Mouse (Mus musculus): Measurements from ENCODE around the gene Trmu.

Trmu gene

DNA sequence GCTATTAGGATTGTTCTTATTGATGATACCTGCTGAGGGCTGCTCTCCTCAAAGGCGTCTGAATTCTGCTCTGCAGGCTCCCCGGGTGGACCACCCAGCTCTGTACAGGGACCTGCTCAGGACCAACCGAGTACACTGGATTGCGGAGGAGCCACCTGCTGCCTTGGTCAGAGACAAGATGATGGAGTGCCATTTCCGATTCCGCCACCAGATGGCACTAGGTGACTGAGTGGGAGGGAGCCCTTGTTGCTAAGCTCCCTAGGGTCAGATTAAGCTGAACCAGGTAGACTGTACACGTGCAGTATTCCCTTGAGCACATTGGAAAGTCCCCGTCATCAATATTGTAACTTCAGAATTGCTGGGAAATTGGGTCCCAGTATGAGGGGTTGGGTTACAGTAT, 17.2 kb downstream of the Trmu start:
- in situ Hi-C loops (cut with MboI, MseI): no loop called here

DNA sequence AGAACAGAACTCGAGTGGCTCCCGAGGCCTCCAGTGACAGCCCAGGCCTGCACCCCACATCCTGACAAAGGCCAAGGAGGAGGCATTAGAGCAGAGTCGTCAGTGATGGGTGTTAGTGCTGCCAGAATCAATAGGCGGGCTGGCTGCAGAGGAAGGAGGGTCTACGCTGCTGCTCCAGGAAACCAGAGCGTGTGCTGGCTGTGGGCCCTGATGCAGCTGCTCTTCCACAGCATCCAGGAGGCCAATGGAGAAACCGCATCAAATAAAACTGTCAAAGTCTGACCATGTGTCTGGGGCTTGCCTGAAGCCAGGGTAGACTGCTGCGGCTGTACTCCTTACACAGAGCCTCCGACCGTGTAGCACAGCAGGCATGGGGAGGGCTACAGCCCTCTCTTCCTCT, 18.0 kb downstream of the Trmu start:
- in situ Hi-C loops (cut with MboI, MseI): no loop called here

DNA sequence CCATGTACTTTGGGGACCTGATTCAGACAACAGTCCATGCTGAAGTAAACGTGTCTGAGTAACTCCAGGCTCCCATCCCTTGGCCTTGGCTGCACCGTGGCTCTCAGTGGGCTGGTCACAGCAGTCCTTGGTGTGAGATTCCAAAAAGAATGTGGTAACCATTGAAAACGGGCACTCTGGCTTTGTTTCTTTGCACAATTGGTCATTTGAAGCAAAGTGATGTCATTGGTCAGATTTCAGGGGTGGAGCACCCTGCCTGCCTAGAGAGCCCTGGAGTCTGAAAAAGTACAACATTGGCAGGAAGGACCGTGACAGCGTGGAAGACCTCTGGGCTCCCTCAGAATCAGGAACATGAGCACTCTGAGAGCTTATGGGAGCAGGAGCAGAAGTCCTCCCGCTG, 20.3 kb downstream of the Trmu start:
- in situ Hi-C loops (cut with MboI, MseI): no loop called here

DNA sequence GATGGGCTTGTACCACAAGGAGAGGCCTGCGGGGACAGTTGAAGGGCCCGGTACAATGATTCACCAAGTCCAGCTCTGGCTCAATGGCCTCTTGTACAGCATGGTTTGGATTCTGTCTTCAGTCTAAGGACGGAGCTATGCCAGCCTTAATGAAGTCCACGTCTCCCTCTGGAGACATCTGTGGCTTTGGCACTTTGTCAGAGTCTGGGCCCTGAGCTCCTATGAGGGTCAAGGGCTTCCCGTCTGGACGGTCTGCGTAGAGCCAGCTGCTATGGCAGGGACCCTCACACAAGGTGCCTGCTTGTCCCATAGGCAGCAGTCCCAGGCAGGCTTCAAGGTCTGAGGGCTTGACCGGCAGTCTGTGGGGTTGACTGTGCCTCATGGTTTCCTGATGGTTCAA, 21.2 kb downstream of the Trmu start:
- in situ Hi-C loops (cut with MboI, MseI): no loop called here

DNA sequence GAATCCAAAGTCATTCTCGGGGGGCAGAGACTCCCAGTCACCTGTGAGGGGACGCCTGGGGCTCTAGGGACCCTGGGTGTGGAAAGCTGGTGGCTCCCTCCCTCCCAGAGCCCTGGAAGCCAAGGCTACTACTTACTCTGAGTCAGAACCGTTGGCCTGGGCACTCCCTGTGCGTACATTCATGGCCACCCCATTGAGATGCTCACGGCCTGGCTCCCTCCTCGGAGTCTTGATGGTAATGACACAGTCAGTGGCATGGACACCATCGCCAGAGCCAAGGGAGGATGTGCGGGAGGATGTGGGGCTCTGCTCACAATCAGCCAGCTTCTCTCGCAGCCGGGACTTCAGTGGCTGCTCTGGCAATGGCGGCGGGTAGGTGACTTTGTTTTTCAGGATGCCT, 21.7 kb downstream of the Trmu start:
- in situ Hi-C loops (cut with MboI, MseI): no loop called here

DNA sequence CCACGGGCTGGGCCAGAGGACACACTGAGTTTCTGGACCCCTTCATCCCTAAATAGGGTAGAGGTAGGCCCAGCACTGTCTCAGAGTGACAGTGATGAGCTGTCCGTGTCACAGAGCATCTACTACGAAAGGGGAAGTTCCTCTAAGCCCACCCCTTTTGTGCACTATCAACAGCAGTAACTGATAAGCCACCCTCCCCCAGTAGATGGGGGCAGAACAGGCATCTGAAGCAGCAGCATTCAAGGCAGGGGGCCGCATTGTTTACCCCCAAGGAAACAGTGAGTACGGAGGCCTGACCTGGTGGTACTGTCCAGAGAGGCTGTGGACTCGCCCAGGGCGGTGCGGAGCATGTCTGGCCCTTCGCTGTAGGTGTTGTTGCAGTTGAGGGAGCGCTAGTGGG, 23.4 kb downstream of the Trmu start:
- in situ Hi-C loops (cut with MboI, MseI): no loop called here

DNA sequence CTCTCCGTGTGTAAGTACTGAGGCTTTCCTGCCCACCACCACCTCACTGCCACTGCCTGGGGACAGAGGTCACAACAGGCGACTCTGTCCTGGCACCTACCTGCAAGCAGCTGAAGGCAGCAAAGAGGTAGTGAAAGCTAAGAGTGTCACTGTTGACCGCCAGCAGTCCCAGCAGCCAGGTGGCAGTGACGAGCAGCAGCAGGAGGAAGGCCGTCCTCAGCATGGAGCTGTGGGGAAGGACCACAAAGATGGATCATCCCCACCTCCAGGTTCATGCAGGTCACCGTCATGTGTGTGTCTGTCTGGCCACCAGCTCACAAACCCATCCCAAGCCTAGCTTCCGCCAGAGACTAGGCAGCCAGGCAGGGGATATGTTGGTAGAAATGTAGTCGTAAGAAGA, 24.7 kb downstream of the Trmu start:
- in situ Hi-C loops (cut with MboI, MseI): no loop called here

DNA sequence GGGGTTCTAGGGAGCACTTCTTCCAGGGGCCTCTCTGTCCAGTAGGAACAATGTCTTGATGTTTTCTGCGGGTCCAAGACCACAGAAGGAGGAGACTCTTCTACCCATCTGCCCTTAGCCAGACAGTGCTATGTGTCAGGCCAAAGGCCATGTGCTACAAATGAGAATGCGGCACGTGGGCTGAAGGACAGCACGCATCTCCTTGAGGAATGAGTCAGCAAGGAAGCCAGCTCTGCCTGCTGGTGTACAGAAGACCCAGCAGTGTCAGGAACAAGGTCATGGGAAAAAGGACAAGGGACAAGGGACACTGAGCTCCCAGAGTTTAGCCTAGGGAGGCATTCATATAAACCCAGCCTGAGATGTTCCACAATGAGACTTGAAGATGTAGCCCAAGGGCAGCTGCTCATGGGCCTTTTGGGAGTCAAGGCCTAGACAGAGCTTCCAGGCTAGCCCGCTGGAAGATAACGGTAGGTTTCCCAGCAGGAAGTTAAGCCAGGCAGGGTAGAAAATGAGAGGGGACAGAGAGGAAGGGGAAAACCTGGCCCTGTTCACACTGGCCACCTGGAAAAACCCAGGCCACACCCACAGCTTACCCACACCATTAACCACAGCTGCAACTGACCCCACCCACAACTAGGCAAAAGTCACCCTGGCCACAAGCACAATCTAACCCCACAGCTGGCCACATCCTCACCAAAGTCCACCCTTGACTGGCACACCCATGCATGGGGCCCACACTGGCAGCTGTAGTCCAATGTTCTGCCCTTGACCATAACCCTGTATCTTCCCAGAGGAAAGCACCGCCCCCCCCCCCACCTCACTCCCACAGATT, 29.8 kb downstream of the Trmu start:
- in situ Hi-C loops (cut with MboI, MseI): no loop called here

DNA sequence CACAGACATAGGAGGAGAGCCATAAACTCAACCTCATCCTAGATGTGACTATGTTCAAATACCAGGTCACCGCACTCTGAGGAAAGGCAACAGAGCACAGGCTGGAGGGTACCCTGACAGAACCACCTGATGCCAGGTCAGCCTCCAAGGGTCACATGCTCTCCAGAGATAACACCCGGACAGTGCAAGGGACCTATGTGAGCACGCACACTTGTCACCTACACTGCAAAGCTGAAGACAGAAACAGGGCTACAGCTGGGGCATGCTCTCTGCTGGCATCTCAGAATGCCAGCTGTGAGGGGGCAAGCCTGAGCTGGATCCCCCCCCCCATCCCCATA, 30.3 kb downstream of the Trmu start:
- in situ Hi-C loops (cut with MboI, MseI): no loop called here

DNA sequence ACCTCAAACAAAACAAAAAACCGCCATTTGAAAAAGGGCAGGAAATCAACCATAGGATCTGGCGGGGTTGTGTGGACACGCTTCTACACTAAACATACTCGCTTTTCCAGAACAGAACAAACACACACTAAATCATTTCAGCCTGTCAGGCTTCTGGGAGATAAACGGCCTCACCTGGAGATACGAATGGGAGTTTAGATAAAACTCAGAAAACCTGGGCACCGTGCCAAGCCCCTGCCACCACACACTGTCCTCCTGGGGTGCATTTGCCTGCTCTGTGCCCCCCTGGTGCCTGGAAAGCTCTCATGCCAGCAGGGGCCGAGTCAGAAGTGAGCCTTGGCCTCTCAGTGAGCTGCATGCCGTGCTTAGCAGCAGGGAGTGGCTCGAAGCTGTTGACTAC, 30.8 kb downstream of the Trmu start:
- in situ Hi-C loops (cut with MboI, MseI): loop anchor here (5.0 kb wide), 2 partner anchors 127 to 217 kb away; no protein-coding TSS in a partner anchor

DNA sequence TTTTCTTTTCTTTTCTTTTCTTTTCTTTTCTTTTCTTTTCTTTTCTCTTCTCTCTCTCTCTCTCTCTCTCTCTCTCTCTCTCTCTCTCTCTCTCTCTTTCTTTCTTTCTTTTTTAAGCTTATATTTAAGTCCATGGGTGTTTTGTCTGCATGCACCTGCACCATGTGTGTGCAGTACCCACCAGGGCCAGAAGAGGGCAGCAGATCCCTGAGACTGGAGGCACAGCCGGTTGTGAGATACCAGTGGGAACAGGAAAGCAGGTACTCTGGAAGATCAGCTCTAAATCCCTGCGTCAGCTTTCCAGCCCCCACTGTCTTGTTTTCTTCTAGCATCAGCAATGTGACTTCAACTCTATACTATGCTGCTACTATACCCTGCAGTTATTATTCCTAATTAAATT, 34.5 kb downstream of the Trmu start:
- in situ Hi-C loops (cut with MboI, MseI): loop anchor here (5.0 kb wide), 2 partner anchors 124 to 214 kb away; no protein-coding TSS in a partner anchor

DNA sequence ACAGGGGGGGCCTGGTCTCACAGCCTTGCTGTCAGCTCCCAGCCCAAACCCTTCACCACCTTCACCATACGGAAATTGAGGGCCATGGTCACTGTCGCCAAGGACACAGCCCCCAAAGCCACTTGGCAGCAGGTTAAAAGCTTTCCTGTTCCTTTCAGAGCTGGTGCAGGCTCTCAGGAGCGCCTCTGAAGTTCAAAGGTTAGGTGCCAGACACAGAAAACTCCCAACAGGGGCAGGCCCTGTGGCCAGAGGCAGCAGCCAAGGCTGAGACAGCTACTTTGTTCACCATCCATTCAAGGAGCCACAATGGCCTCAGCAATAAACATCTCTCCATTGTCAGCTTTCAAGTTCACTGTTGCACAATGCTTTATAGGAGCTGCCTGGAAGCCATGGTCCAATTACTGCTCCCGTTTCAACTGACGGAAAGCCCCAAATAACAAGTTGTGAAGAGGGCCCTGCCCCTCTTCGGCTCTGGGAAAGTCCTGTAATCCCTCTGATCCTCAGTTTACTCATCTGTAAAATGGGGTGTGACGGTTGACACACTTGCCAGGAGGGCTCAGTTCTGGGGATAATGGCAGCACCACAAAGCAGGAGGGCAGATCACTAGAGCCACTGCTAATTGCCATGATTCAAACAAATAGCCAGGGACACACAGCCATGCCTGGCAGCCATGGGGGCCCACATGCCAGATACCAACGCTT, 40.2 kb downstream of the Trmu start:
- in situ Hi-C loops (cut with MboI, MseI): no loop called here

DNA sequence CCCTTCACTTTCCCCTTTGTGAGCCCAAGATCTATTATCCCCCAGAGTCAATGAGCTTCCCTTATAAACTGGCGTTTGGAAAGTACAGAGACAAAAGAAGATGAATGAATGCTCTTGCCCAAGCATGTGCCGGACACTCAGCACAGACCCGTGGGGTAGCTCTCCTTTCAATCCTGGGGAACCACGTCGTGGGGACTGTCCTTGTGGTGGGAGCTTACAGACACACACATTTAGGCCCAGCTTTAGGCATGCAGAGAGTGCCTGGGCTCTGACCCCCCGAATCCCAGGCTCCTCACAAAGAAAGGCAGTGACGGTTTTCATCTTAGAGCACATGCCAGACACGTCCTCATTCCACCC, 40.8 kb downstream of the Trmu start:
- in situ Hi-C loops (cut with MboI, MseI): no loop called here

DNA sequence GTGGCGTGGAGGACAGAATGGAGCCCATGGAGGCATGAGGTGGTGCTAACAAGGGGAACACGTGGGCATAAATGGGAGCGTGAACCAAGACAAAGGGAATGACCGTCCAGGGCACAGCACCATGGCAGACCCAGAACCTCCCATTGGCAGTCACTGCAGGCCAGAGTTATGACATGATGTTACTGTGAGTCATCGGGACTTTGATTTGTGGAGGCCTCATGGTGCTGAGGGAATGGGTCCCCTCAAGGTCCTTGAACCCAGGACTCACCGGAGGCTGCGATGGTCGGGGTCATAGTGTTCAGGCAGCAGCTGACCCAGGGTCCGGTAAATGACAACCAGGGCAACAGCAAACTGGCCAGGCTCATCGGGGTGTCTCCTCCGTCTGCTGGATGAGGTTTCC, 42.7 kb downstream of the Trmu start:
- in situ Hi-C loops (cut with MboI, MseI): no loop called here

DNA sequence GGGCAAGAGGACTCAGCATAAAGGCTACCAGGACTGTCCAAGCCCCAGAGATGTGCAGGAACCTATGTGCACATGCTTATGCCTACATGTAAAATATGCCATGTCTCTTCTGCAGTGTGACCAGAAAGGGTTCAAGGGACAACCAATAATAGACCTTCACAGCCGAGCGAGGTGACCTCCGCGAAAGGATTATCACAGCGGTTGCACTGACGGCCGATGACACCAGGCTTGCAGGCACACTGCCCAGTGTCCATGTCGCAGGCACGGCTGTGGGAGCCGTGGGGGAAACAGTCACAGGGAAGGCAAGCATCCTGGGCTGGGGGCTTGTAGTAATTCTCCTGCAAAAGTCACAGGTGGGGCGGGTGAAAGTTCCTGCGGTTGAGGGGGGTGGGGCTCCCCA, 49.0 kb downstream of the Trmu start:
- in situ Hi-C loops (cut with MboI, MseI): no loop called here

DNA sequence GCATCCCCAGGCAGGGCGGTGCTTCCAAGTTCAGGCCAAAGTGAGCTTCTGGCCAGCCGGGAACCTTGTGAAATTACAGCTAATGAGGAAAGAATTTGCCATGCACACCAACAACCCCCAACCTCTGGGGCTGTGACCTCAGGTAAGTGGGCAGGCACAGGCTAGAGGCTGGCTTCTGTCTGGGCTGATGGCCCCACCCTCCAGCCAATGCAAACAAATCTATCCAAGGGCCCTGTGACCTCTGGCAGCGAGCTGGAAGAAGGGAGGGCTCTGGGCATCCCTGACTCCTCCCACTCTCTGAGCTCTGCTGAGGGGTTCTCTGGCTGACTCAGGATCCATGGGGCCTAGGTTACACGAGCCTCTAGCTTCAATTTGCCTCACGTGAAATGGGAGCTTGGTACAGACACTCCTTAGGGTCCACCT, 56.5 kb downstream of the Trmu start:
- in situ Hi-C loops (cut with MboI, MseI): no loop called here

Measured in regulatory T cell (primary cell).